Mouse (Mus musculus) ES-E14 (cell line): ENCODE measurements around the gene Zfand3.

Experiments
- CHD2 ChIP-seq: IDR thresholded peaks from 2 replicates; pipeline ENCODE4 v1.6.1; 2014; ENCODE audit warnings: mild to moderate bottlenecking, low read depth, low read length, inconsistent platforms
- HCFC1 ChIP-seq: IDR thresholded peaks from 2 replicates; pipeline ENCODE4 v1.6.1; 2012; ENCODE audit warnings: low read length, inconsistent platforms, borderline replicate concordance; ENCODE audit not compliant: insufficient read depth
- MAFK ChIP-seq: IDR thresholded peaks from 2 replicates; pipeline ENCODE4 v1.6.1; 2014; ENCODE audit warnings: mild to moderate bottlenecking, low read depth, low read length, inconsistent platforms; ENCODE audit not compliant: insufficient read depth
- ZC3H11A ChIP-seq: IDR thresholded peaks from 2 replicates; pipeline ENCODE4 v1.6.1; 2012; ENCODE audit warnings: low read depth, mild to moderate bottlenecking, inconsistent platforms, low read length, borderline replicate concordance
- ZNF384 ChIP-seq: IDR thresholded peaks from 2 replicates; pipeline ENCODE4 v1.6.1; 2012; ENCODE audit warnings: low read depth, low read length, inconsistent platforms

DNA sequence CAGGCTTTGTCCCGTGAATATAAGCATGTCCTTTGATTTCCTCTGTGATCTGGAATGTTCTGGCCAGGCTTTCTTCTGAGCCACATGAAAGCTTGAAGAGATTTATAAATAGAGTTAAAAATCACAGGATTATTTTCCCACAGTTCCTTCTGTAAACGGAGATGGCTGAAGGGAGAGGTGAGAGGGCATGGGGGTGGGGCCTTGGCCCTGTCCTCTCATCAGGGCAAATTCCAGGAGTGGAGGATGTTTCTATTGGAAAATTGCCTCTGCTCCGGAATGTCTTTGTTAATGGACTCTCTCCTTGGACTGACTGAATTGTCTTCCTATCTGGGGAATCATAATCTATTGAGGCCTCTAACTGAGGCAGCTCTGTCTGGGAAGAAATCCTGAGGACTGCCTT, 19.0 kb upstream of the Zfand3 start:
- no peak for TF ChIP-seq ZC3H11A
- no peak for TF ChIP-seq MAFK
- TF ChIP-seq ZNF384, result no peak
- TF ChIP-seq CHD2, result no peak
- TF ChIP-seq HCFC1, result no peak
